In genomic region chr14:25228321-25229047, GRCm38 (mm10) we compare ENCODE assay signal across 14 mouse cellular contexts.
A peak's percentile ranks its signal among the peaks of the same experiment; 100 is the strongest.
DNase-seq lines count a peak whose midpoint lies in the region; ATAC-seq and TF ChIP-seq lines count a peak whose summit lies in the region.
"Had no signal": no experiment of that assay in that cellular context is flagged by ENCODE, and none has a peak within 500 bp of the region (broad histone marks: within the 10 kb centered on the region; RNA-seq: fewer than 3 reads in every experiment).

No protein-coding gene starts in this region.

- intact Hi-C loops in gastrocnemius, adult 2 months (cut with DNase I), result loop anchor here (5.0 kb wide), 1 partner anchor 74 kb away; no protein-coding TSS in a partner anchor
- intact Hi-C loops in left cerebral cortex, postnatal 10 days (cut with DNase I), result loop anchor here (5.0 kb wide), 1 partner anchor 229 kb away; the partner anchor contains the start of gene Zmiz1

- ATAC-seq in lung, embryonic 15.5 days (ENCODE audit: borderline replicate concordance, extremely low read depth, low FRiP score, low TSS enrichment), result no peak
- ATAC-seq in stomach, embryonic 16.5 days (ENCODE audit: insufficient read depth, low FRiP score), result no peak
- ATAC-seq: liver, postnatal 0 days had no signal

- H3K36me3 ChIP-seq in lung, embryonic 15.5 days, result no peaks in the 10 kb centered on the region
- no peaks in the 10 kb centered on the region for H3K36me3 ChIP-seq in stomach, embryonic 16.5 days (ENCODE audit: control insufficient read depth, insufficient read depth, low read length)

- peak overlapping the region; percentile 79 for H3K27ac ChIP-seq in gastrocnemius, adult 2 months
- H3K27ac ChIP-seq in lung, embryonic 15.5 days, result peak overlapping the region; percentile 94
- peak overlapping the region; percentile 98 for H3K27ac ChIP-seq in stomach, embryonic 16.5 days (ENCODE audit: low read length)

- no peak for TF ChIP-seq CTCF in gastrocnemius, adult 2 months (IDR thresholded peaks at IDR 0.05)

- H3K4me1 ChIP-seq in lung, embryonic 15.5 days, result peaks cover 46% of the 10 kb centered on the region
- H3K4me1 ChIP-seq in stomach, embryonic 16.5 days (ENCODE audit: control insufficient read depth, insufficient read depth, low read length), result peaks cover 55% of the 10 kb centered on the region

- H3K4me2 ChIP-seq in lung, embryonic 15.5 days, result no peak overlapping the region
- H3K4me2 ChIP-seq in stomach, embryonic 16.5 days (ENCODE audit: low read depth, low read length), result no peak overlapping the region

- H3K27me3 ChIP-seq in lung, embryonic 15.5 days, result no peaks in the 10 kb centered on the region
- no peaks in the 10 kb centered on the region for H3K27me3 ChIP-seq in stomach, embryonic 16.5 days (ENCODE audit: control insufficient read depth, insufficient read depth, low read length)

- DNase-seq in gastrocnemius, adult 2 months, result peak; percentile 40
- DNase-seq in gastrocnemius, postnatal 10 days, result no peak
- no peak for DNase-seq in lung, postnatal 36 days
- peak; percentile 21 for DNase-seq in heart, postnatal 4 days
- no peak for DNase-seq in adrenal gland, postnatal 36 days
- DNase-seq in left cerebral cortex, postnatal 10 days (ENCODE audit: extremely low spot score in 1 of 2, low spot score in 2 of 2), result no peak
- DNase-seq: adrenal gland, postnatal 10 days; cerebellum, adult 11 months; kidney, adult 2 months; liver, postnatal 0 days; spleen, adult 18-20 months; thymus, postnatal 36 days had no signal

- 61% methylated on average over 13 of the region's 13 CpGs for WGBS in lung, embryonic 15.5 days
- 74% methylated on average over 13 of the region's 13 CpGs for WGBS in stomach, embryonic 16.5 days

- no peaks in the 10 kb centered on the region for H3K9me3 ChIP-seq in lung, embryonic 15.5 days
- H3K9me3 ChIP-seq in stomach, embryonic 16.5 days (replicated peaks; ENCODE audit: control insufficient read depth, low read length), result no peaks in the 10 kb centered on the region

- no peak overlapping the region for H3K4me3 ChIP-seq in gastrocnemius, adult 2 months
- no peak overlapping the region for H3K4me3 ChIP-seq in lung, embryonic 15.5 days
- H3K4me3 ChIP-seq in stomach, embryonic 16.5 days (replicated peaks; ENCODE audit: low read length), result no peak overlapping the region

- H3K9ac ChIP-seq in lung, embryonic 15.5 days, result no peak overlapping the region
- H3K9ac ChIP-seq in stomach, embryonic 16.5 days (ENCODE audit: low read length), result peak overlapping the region; percentile 37
- H3K9ac ChIP-seq: liver, postnatal 0 days had no signal

Comparison
In these comparisons a context has a peak if more than half of its experiments do, and no peak if none do; other contexts are left out.
1. DNase-seq: peak in gastrocnemius, adult 2 months (single experiment) and heart, postnatal 4 days (single experiment); none in gastrocnemius, postnatal 10 days (single experiment), lung, postnatal 36 days (single experiment), adrenal gland, postnatal 36 days (0 of 2) and left cerebral cortex, postnatal 10 days (0 of 2).
2. Peak in every context shown above with its lines, with median percentiles within 50 percentile points of each other: H3K27ac ChIP-seq.